Mouse (Mus musculus): ENCODE measurements at regions not wholly inside any gene's neighbourhood (a gene's known extent, or its start where the extent isn't known, plus 50 kb on each side); places are given as distances from the start of the nearest gene placed in this dataset.

DNA sequence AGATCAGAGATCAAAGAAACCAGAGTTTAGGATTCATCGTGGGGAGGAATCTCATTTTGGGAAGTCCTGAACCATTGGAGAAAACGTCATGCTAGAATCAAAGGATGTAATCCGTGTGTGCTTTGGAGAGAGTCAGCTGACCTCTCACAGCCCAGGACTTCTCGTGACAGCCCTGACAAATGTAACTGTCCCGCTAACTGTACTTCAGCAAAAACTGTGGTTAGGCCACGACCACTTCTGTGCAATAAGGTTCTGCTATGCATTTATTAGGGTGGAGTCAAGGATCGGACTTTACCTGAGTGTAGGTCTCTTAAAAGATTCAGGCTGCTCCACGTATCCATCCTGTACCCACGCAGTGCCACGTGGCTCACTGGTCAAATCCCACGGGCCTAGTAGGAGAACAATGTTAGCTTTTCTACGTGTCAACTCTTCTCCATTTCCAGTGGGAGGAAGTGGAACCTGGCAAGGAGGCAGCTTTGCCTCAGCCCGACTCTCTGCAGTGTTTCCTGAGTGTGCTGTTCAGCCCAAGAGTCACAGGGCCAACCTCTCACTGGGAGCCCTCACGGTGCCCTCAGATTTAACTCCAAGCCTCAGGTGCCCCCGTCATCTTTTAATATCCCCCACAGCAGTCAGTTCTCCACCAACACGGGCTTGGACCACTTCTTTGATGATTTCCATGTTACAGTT lies 88.1 kb downstream of the Il12a start:
- TF ChIP-seq CTCF (IDR thresholded peaks at IDR 0.05; ENCODE audit: extremely low read depth, insufficient read depth, low read length) (no peak), POLR2A (IDR thresholded peaks at IDR 0.05; ENCODE audit: extremely low read depth, insufficient read depth, low read length) (no peak)

Data from cortical plate, adult 2 months (tissue).